Mouse (Mus musculus) gastrocnemius, postnatal 10 days (tissue): ENCODE data around the gene Slc4a5. TPM values are rescaled to one million over a fixed set of nuclear protein-coding genes. Genes with fewer than 3 reads are reported as not detected.

ENCODE experiments used
- DNase-seq: peaks from one replicate; pipeline ENCODE4 v3.0.0; 2021; ENCODE audit warnings: mixed read lengths
- total RNA-seq, 2 experiments: library from RNA; stranded (reverse); gene quantifications; 2 replicates each; pipeline ENCODE4 v1.2.3; 2021

The Slc4a5 gene
- total RNA-seq, 2 experiments from 2014 or later: 0.05 TPM; not detected in 1

DNA sequence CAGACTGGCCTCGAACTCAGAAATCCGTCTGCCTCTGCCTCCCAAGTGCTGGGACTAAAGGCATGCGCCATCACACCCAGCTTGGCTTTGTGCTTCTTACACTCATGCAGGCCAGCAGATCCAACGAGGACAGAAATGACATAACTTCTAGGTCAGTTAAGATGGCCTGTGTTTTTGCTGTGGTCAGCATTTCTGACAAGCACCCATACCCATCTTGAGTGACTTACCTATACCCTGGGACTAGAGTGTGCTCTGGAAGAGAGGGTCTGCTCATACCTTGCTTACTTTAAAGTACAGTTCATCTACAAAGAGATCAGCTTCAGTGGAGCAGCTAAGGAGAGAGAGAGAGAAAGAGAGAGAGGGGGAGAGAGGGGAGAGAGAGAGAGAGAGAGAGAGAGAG is 13.7 kb downstream of the Slc4a5 start:
- DNase-seq: no peak

DNA sequence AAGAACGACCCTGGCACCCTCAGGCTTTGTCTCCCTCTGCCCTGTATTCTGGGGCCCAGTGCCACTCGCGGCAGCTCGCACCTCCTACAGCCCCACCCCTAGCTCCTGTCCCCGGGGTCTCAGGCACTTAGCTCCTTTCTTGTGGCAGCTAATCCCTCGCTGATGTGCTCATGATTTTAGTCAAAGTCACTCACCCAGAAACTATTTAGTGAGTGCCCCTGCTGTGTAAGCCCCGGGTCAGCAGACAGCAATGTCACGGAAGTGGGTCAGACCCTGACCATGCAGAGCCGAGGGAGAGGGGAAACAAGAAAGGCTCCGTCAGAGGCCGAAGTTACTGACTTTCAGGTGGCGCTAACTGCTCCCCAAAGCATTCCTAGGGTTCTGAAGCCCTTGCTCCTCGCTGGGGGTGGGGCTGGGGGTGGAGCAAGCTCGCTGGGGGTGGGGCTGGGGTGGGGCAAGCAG is 14.7 kb downstream of the Slc4a5 start:
- no peak for DNase-seq

DNA sequence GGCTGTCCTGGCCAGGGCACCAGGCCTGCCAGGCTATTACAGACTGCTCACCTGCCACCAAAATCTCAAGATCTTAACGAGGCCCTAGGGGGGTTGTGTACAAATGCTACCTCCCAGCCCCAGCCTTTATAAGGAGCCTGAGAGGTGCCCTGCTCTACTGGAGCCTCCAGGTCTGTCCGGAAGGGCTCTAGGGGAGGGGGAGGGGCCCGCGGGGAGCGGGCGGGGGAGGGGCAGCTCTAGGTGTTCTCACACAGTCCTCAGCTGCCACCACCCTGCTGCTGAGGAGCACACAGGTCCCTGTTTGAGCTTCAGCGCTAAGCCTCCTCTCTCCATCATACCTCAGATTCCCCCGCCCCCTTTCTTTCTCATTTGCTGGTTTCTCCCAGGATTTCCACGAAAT is 17.5 kb downstream of the Slc4a5 start:
- no peak for DNase-seq

DNA sequence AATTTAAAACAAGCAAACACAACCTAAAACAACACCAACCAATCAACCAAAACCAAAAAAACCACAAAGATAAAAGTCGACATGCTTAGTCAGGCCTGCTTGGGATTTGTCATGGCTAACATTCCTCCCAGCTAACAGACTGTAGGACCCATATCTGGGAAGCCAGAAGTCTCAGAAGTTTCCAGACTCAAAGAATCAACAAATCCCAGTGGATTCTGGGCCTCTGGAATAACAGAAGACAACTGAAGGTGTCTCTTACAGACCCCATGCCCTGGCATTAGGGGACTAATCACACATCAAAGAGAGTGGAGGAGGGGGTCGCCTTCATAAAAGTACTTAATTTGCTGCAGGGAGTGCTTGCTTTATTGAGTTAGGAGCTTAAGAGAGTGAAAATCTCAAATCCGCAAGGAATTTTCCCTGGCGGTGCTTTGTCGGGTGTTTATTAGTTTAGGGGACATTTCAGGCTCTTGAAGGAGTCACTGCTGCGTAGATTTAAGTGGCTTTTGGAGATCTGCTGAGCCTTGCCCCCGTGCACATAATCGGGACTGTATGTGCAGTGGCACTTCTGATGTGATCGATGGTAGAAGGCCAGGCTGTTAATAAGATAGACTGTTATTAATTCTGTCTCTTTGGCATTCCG is 24.9 kb downstream of the Slc4a5 start:
- DNase-seq: no peak

DNA sequence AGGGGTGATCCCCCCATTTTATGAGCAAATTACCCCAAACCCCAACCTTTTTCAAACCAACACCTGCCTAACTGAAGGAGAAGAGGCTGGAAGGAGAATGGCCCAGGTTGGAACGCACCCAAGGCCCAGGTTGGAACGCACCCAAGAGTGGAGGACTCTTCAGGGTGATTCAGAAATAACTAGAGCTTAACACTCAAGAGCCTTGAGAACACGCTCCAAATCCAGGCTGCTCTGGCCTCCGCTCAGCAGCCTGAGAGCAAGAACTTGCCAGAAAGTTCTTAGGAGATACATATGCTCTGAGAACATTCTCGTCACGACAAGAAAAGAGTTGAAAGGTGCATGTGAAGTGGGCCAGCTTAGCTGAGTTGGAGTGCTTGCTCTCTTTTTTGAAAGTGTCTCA is 25.5 kb downstream of the Slc4a5 start:
- peak; percentile 60 for DNase-seq

DNA sequence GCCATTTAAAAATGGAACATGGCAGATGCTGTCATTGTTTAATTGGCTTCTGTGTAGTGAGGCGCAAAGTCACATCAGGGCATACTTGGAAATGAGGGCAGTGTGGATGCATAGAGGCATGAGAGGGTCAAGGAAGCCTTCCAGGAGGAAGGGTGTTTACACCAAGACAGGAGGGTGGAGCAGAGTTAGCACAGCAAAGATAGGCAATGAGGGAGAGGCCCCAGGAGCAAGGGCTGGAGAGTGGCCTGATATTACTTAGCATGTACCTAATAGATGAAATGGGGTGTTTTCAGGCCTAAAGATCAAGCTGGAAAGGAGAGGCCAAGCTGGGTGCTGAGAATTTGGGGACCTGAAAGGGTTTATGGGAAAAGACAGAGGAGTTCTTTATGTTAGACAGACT is 26.4 kb downstream of the Slc4a5 start:
- DNase-seq: no peak

DNA sequence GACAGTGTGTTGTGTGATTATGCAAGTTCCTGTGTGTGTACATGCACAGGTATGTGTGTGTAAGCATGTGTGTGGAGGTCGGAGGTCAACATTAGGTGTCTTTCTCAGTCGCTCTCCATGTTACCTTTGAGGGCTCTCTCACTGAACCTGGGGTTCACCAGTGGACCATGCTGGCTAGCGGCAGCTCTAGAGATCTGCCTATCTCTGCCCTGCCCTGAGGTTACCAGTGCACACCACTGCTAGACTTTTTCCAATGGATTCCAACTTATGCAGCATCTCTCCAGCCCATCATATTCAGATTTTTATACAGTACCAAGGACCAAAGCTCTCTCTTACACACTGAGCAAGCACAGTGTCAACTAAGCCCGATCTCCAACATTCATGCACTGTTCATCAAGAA is 27.1 kb downstream of the Slc4a5 start:
- no peak for DNase-seq

DNA sequence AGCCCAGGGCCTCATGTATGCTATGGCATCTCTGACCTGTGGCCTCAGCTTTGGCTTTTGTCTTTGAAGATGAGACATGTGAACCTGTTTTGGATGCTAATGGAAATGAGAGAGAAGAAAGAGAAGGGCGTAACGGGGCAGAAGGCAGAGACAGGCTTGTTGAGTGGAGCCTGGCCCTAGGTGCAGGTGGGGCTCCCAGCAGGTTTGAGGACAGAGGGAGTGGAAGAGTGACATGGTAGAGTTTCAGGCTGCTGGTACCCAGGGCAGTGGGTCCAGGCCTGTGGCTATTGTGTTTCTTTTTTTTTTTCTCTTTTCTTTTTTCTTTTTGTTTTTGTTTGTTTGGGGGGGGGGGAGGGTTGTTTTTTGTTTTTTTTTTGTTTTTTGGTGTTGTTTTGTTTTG is 27.5 kb downstream of the Slc4a5 start:
- no peak for DNase-seq

DNA sequence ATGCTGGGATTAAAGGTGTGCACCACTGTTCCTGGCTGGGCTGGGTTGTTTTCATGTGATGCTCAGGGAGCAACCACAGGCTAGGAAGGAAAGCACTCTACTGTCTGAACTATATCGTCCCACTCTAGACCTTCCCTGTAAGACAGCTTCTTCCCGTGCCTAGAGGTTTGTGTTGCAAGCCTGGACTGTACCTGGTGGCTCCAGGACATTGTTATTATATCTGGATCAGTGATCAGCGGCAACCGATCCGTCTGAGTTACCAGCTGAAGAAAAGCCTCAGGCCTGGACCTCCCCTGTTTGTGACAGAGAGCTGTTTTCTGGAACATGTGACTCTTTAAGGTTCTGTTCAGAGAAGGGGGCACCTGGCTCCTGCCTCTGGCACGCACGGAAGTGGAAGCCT is 34.6 kb downstream of the Slc4a5 start:
- DNase-seq: no peak

DNA sequence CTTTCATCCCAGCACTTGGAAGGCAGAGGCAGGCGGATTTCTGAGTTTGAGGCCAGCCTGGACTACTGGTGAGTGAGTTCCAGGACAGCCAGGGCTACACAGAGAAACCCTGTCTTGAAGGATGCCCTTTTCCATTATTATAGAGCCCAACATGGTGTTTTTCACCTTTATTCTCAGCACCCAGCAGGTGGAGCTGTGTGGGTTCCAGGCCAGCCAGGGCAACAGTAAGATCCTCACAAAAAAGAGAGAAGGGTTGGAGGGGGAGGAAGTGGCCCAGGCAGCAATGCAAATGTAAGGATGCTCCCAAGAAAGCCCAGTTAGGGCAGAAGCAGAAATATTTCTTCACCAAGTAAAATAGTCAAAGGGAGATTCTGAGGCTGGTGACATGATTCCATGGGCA is 44.9 kb downstream of the Slc4a5 start:
- DNase-seq: no peak

DNA sequence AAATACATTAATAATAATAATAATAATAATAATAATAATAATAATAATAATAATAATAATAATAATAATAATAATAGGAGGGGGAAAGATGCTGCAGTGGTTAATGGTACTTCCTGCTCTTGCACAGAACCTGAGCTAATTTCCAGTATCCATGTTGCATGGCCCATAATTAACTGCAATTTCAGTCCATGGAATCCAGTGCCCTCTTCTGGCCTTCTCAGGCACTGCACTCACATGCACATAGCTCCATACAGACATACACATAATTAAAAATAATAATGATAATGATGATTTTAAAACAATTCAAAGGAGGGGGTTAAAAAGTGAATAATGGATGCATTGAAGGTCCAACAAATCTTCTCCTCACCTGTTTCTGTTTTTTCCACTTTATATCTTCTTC is 45.6 kb downstream of the Slc4a5 start:
- DNase-seq: no peak

DNA sequence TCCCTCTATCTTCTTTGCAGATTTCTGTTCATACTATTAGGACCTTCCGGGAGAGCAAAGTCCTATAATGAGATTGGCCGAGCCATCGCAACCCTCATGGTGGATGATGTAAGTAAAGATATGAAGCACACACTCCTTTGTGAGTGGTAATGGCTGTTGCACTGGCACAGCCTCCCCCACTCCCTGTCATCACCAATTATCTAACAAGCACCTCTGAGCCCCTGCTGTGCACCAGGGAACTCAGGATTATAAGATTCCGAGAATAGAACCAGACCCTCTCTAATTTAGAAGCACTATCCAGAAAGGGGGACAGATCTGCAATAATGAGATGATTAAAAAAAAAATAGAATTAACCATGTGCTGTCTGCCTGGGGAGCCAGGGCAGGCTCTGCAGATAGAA is 46.0 kb downstream of the Slc4a5 start:
- DNase-seq: no peak

DNA sequence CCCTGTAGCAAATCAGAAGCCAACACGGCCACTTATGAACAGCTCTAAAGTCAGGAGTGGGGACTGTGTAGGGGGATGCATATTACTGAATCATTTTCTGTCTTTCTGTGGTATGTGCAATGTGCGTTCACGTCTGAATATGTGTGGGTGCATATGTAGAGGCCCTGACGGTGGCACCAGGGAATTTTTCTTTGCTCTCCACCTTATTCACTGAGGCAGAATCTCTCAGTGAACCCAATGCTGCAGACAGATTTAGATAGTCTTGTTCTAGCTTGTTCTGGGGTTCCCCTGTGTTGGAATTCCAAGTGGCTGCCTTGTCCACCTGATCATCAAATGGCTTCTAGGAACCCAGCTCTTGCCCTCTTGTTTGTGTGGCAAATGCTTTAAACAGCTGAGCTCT is 48.0 kb downstream of the Slc4a5 start:
- DNase-seq: no peak

DNA sequence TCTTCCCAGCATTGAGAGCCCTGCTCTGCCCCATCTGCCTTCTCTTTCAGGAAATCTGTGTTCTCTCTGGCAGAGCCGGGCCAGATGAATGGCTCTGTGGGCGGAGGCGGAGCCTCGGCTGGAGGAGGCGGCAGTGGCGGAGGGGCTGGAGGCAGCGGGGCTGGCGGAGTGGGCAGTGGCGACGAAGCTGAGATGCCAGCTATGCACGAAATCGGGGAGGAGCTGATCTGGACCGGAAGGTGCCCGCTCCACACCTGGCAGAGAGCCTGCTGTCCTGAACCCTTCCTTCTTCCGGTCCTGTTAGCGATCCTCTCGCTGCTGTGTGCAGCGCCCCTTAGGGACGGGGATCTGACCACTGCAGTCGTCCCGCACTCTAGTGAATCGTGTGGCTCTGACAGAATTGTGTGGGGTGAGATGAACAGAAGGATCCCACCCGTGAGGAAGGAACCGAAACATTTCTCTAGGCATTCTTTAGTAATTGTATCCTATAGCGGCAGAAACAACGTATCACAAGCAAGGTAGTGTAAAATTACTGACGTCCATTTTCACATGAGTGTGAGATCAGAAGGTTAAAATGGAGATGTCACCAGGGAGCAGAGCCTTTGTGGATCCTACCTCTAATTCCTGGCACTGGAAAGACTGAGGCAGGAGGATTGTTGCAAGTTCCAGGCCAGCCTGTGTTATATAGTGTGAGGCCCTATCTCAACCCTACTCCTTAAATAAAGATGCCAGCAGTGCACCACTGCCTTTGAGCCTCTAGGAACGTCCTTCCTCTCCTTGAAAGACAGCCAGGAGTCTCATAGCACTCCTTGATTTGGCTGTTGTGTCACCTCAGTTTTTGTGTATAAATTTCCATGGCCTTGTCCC is 48.7 kb downstream of the Slc4a5 start:
- peak; percentile 92 for DNase-seq

DNA sequence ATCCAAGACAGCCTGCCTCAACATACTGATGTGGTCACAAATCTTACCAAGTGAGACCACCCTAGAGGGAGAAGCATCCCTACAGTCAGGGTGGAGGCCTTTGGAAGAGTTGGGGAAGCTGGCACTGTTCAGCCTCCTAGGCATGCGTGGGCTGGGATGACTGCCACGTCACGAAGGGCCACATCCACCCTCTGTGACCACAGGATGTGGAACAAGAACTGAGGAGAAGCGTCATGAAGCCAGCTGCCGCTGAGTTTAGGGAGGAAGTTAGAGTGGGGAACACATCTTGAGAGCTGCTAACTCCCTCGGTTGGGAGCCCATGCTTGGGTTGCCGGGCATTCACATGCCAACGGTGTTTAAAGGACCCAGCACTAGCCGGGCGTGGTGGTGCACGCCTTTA is 54.1 kb downstream of the Slc4a5 start:
- no peak for DNase-seq

DNA sequence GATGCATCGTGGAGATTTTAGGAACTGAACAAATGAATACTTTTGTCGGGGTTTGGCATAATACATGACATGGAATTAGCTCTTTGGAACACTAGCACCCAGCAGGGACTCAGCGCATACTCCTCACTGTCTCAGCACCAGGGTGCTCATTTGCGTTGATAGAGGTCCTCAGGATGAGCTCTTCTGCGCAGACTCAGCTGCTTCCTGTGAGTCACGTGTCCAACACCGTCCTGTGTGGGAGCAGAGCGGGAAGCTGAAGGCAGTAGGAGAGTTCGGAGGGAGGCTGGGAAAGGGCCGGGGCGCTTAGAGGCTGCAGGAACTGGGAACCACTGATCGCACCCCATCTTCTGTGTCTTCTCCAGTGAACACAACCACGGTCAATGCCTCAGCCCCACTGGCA is 57.5 kb downstream of the Slc4a5 start:
- DNase-seq: no peak

DNA sequence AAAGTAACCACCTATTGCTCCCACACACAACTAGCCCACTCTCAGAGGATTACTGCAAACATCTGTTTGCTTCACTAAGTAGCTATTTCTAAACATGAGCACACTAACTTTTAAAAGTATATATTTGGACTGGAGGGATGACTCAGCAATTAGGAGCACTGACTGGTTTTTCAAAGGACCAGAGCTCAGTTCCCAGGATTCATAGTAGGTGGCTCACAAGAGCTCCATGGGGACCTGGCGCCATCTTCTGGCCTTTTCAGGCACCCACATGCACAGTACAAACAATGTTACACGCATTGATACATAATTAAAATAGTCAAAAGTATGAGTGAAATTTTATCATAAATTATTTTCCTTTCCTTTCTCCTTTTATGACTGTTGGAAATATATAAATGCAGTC is 59.3 kb downstream of the Slc4a5 start:
- no peak for DNase-seq

DNA sequence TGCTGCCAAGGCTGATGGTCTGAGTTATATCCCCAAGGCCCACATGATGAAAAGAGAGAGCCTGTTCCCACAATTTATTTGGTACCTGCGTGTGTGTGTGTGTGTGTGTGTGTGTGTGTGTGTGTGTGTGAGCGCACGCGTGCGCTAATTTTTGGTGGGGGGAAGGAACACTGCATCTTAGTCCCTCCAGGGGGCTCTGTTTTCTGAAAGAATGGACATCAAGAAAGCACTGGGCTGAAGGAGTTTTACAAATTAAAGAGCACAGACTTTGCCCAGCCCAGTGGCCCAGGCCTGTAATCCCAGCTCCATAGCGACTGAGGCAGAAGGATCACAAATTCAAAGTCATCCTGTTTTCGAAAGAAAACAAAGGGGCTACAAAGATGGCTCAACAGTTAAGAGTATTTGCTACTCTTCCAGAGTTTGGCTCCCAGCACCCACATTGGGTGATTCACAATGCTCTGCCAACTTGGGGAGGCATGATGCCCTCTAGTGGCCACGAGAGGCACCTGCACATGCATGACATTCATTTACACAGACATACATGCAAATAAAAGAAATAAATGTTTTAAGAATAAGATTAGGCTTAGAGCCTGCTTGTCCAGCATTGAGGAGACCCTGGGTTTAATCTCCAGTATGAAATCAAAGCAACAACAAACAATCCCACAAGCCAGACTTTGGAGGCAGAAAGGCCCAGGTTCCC is 60.8 kb downstream of the Slc4a5 start:
- no peak for DNase-seq

DNA sequence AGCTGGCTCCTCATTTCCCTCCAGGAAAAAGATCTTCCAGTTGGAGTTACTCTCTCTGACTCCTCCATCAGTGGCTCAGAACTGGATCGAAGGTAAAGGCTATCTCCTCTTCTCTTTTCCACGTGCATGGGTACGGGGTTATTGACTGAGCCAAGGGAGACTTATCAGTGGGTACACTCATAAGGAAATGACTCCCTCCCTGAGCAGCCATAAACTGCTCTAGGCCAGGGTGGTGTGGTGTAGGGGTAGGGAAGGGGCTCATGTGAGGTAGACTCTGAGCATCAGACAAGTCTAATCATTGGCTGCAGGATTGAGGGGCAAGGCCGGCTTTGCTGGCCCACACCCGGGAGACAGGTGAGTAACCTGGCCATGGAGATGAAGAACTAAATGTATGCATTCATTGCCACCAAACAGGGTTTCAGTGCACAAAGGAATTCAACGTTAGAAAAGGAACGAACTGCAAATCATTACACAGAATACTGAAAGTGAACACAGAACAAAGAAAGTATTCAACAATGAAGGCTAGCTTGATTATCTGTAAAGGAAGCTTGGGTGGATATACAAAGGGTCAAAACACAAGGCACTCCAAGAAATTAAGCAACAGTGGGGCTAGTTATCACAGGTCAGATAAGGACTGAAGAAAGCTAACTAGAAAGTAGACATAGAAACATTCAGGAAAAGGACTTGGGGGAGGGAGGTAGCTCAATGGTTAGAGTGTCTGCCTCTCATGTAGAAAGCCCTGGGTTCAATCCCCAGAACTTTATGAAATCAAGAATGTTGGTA is 81.0 kb downstream of the Slc4a5 start:
- no peak for DNase-seq

DNA sequence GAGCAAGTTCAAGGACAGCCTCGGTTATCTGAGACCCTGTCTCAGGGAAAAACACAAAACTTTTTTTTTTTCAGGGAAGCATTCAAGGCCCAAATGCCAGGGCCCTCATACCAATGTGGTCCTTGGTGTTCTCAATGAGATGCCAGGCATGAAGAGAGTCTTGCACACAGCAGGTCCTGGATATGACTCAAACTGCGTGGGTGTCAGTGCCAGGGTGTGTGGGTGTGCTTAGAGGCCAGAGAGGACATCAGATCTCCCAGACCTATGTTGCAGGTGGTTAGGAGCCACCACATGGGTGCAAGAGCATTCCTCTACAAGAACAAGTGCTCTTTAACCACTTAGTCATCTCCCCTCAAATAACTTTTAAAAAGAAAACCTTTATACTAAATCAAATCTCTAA is 81.7 kb downstream of the Slc4a5 start:
- no peak for DNase-seq

DNA sequence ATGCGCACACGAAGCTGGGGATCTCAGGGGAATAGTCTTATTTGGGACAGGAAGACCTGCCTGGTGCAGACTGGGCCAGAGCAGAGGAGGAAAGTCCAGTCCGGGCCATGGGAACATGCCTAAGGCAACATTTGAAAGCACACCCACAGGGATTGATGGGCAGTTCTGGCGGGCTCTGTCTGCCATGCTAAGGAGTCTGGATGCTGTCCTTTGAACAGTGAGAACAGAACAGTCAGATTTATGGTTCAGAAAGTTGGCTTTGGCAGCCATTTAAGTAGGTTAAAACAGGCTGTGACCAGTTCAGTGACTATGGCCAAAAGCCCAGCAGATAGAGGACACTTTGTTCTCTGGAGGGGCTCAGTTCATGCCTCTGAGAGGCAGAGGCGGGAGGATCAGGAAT is 82.6 kb downstream of the Slc4a5 start:
- DNase-seq: no peak

DNA sequence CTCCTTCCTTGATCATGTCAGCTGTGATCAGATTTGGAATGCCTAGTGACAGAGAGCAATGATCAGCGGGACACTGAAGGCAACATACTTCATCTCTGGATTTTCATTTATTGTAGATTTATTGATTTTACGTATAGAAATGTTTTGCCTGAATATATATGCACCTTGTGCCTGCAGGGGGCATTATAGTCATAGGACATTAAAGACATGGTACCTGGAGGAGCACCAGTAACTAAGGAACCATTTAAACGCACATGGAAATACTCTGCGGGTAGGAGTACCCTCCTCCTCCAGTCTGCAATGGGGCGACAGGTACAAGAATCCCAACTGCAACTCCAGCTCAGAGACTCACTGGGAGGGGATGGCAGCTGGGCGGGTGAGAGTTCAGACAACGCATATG is 89.4 kb downstream of the Slc4a5 start:
- DNase-seq: no peak

DNA sequence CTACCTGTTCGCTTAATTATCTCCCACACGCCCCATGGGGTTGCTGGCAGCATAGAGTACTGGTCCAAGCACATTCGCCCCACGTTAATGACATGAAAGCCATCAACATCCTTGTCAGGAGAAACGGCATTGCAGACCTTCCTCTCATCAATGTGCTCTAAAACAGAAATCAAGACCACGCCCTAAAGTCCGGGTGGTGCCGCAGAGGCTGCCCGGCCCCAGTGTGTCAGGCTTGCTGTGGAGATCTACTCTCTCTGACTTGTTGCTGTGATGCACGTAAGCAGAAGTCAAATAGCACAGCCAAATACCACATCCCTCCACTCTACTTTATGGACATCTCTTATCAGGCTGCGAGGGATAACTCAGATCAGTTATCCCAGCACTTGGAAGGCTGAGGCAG is 91.6 kb downstream of the Slc4a5 start:
- no peak for DNase-seq
